Mouse (Mus musculus) frontal cortex, adult 2 months (tissue): ENCODE results near the gene Gm867. TPM values are rescaled to one million over a fixed set of nuclear protein-coding genes. Genes with fewer than 3 reads are reported as not detected.

Source experiments
- DNase-seq, 2 experiments: peaks; one replicate each; pipeline ENCODE4 v3.0.0; 2022; ENCODE audit warnings: low spot score in 1 of 2; ENCODE audit errors: extremely low spot score in 1 of 2
- polyA plus RNA-seq: library from polyadenylated mRNA; depleted of rRNA; stranded (reverse); fragments of >200 nt; gene quantifications from 2 replicates; pipeline ENCODE4 v1.2.3, GENCODE M21; 2012

Gene Gm867
- polyA plus RNA-seq, 1 experiment: 0.16 TPM

- DNase-seq: no peak
These were observed 2.4 kb downstream of the Gm867 start for GRCm38 (mm10) chr10:75937851-75938643.

GRCm38 (mm10) chr10:75936909-75937667 lies 3.4 kb downstream of the Gm867 start:
- no peak for DNase-seq

- DNase-seq: peak; percentile 54 to 80
These were observed 4.6 kb downstream of the Gm867 start, which contains the start of gene Mmp11 for GRCm38 (mm10) chr10:75935680-75936541. TSS of gene Mmp11 (minus strand) at chr10:75936496.

GRCm38 (mm10) chr10:75934991-75935390 lies 5.5 kb downstream of the Gm867 start:
- DNase-seq: no peak

GRCm38 (mm10) chr10:75932891-75933290 lies 7.6 kb downstream of the Gm867 start, which contains the start of gene Chchd10:
TSS of gene Chchd10 (plus strand) at chr10:75933130.
- DNase-seq: no peak

GRCm38 (mm10) chr10:75932081-75932678 lies 8.3 kb downstream of the Gm867 start:
- no peak for DNase-seq

GRCm38 (mm10) chr10:75931311-75931710 lies 9.2 kb downstream of the Gm867 start:
- DNase-seq: no peak

- no peak for DNase-seq
These were observed 10.2 kb downstream of the Gm867 start for GRCm38 (mm10) chr10:75930304-75930703.

- DNase-seq: no peak
These were observed 14.1 kb downstream of the Gm867 start for GRCm38 (mm10) chr10:75926396-75926795.

GRCm38 (mm10) chr10:75924324-75924723 lies 16.1 kb downstream of the Gm867 start:
- DNase-seq: no peak

- DNase-seq: peak in 1 of 2 experiments; percentile 46
These were observed 18.5 kb downstream of the Gm867 start for GRCm38 (mm10) chr10:75921726-75922560.

- DNase-seq: peak; percentile 90 to 98
These were observed 19.3 kb downstream of the Gm867 start, which contains the start of gene Smarcb1 for GRCm38 (mm10) chr10:75921026-75921725. TSS of gene Smarcb1 (minus strand) at chr10:75921617.

GRCm38 (mm10) chr10:75919026-75919425 lies 21.4 kb downstream of the Gm867 start:
- no peak for DNase-seq

GRCm38 (mm10) chr10:75916840-75917239 lies 23.6 kb downstream of the Gm867 start:
- DNase-seq: no peak

- DNase-seq: no peak
These were observed 24.9 kb downstream of the Gm867 start for GRCm38 (mm10) chr10:75915557-75915956.

- DNase-seq: no peak
These were observed 27.4 kb downstream of the Gm867 start for GRCm38 (mm10) chr10:75913013-75913589.

- DNase-seq: no peak
These were observed 29.8 kb downstream of the Gm867 start for GRCm38 (mm10) chr10:75910698-75911097.

- DNase-seq: no peak
These were observed 33.6 kb downstream of the Gm867 start for GRCm38 (mm10) chr10:75906882-75907281.
